Mouse (Mus musculus) G1E (cell line): ENCODE data around the gene Otop2.

Experiments
- CTCF ChIP-seq: IDR thresholded peaks from 2 replicates; pipeline ENCODE4 v1.5.1; 2012; ENCODE audit warnings: low read depth, low read length, inconsistent platforms, mixed read lengths
- GATA1 ChIP-seq: IDR thresholded peaks from 2 replicates; pipeline ENCODE4 v1.6.1; 2012; ENCODE audit warnings: borderline replicate concordance, low read length, inconsistent platforms, mixed read lengths
- GATA2 ChIP-seq: IDR thresholded peaks from 2 replicates; pipeline ENCODE4 v1.6.1; 2012; ENCODE audit warnings: low read depth, low read length, inconsistent platforms, borderline replicate concordance
- POLR2AphosphoS5 ChIP-seq: IDR thresholded peaks from 2 replicates; pipeline ENCODE4 v1.6.1; 2012; ENCODE audit warnings: low read depth, low read length, inconsistent platforms; ENCODE audit not compliant: insufficient replicate concordance
- TAL1 ChIP-seq: conservative IDR thresholded peaks from 2 replicates; pipeline ENCODE4 v1.6.1; 2012; ENCODE audit warnings: low read depth, low read length, inconsistent platforms, mixed read lengths

DNA sequence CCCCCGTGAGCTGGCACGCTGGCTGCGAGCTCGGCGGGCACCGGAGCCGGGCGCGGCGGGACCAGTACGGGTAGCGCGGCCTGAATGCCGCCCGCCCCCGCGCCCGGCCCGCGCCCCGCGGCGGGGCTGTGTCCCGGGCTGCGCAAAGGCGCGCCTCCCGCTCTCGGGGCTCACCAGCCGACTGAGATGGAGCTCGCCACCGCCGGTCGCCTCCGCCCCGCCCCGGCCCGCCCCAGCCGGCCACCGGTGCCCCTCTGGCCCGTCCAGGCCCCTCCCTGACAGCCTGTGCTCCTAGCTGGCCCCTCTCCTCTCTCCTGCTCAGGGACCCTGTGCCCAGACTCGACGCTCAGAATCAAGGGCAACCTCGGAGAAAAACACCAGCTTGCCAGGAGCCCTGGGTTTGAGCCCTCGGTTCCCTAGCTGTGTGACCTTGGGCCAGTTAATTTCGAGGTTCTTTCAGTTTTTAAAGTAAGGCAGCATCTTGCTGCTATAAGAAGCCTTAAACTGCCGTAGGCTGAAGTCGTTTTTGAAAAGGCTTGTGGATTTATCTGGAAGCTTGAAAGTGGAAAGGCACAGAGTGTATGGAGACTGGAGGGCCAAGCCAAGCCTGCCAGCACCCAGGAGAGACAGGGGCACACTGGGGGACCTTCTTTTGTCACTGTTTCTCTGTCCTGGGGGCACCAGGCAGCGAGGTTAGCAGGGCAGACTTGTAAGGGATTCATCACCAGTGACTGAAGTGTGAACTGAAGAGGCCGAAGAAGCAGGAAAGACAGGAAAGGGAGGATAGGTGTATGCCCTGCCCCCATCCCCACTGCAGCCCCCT, 39.7 kb upstream of the Otop2 start, which contains the start of gene Grin2c:
- TF ChIP-seq CTCF: no peak
- TF ChIP-seq GATA1: no peak
- no peak for TF ChIP-seq TAL1
- TF ChIP-seq POLR2AphosphoS5: no peak
- no peak for TF ChIP-seq GATA2
